Mouse (Mus musculus) MEL (cell line): ENCODE data around the gene Iqcf1. TPM values are rescaled to one million over a fixed set of nuclear protein-coding genes. Genes with fewer than 3 reads are reported as not detected.

Experiments
- DNase-seq: peaks from one replicate; pipeline ENCODE4 v3.0.0; 2011; ENCODE audit warnings: low read depth, low spot score
- H3K27ac ChIP-seq: 2 replicates; pipeline ENCODE4 v1.5.1; 2012; ENCODE audit warnings: low read depth, mild to moderate bottlenecking, control low read depth, low read length, moderate library complexity; ENCODE audit not compliant: control insufficient read depth
- H3K27me3 ChIP-seq, 2 experiments: fragments of 150-350 bp in 1 of 2; sonication (generic) in 1 of 2; 2 replicates each; pipeline ENCODE4 v1.6.1; 2012; ENCODE audit warnings: low read length in 2 of 2, mild to moderate bottlenecking in 2 of 2, improper control_type of control experiment in 1 of 2, moderate library complexity in 1 of 2; ENCODE audit not compliant: insufficient read depth in 2 of 2, control insufficient read depth in 1 of 2
- H3K36me3 ChIP-seq, 2 experiments: 2 replicates each; pipeline ENCODE4 v1.6.1; 2012 to 2014; ENCODE audit warnings: low read length in 2 of 2, improper control_type of control experiment in 1 of 2, inconsistent platforms in 1 of 2, mild to moderate bottlenecking in 1 of 2; ENCODE audit not compliant: insufficient read depth in 2 of 2, control insufficient read depth in 1 of 2
- H3K4me1 ChIP-seq, 2 experiments: fragments of 150-350 bp in 1 of 2; sonication (generic) in 1 of 2; 2 replicates each; pipeline ENCODE4 v1.6.1; 2012; ENCODE audit warnings: low read length in 2 of 2, improper control_type of control experiment in 1 of 2, mild to moderate bottlenecking in 1 of 2; ENCODE audit not compliant: insufficient read depth in 2 of 2, control insufficient read depth in 1 of 2
- H3K4me3 ChIP-seq, 2 experiments: fragments of 150-350 bp in 1 of 2; sonication (generic) in 1 of 2; 2 replicates each; pipeline ENCODE4 v1.5.1; 2012; ENCODE audit warnings: low read depth in 2 of 2, low read length in 2 of 2, mild to moderate bottlenecking in 2 of 2, moderate library complexity in 2 of 2, control low read depth in 1 of 2, improper control_type of control experiment in 1 of 2; ENCODE audit not compliant: control insufficient read depth in 1 of 2, insufficient read depth in 1 of 2
- H3K79me2 ChIP-seq: 2 replicates; pipeline ENCODE4 v1.6.1; 2012; ENCODE audit warnings: mild to moderate bottlenecking, low read length, moderate library complexity; ENCODE audit not compliant: control insufficient read depth, poor library complexity, insufficient read depth
- H3K9ac ChIP-seq: 2 replicates; pipeline ENCODE4 v1.6.1; 2012; ENCODE audit warnings: low read depth, mild to moderate bottlenecking, control low read depth, low read length, moderate library complexity; ENCODE audit not compliant: control insufficient read depth, poor library complexity, severe bottlenecking
- H3K9me3 ChIP-seq: fragments of 150-350 bp; sonication (generic); replicated peaks from 2 replicates; pipeline ENCODE4 v1.6.1; 2012; ENCODE audit warnings: mild to moderate bottlenecking, low read length, improper control_type of control experiment, moderate library complexity; ENCODE audit not compliant: insufficient read depth
- BHLHE40 ChIP-seq: IDR thresholded peaks from 2 replicates; pipeline ENCODE4 v1.6.1; 2012; ENCODE audit warnings: low read depth, mild to moderate bottlenecking, inconsistent platforms, low read length, improper control_type of control experiment, borderline replicate concordance
- CHD1 ChIP-seq: IDR thresholded peaks from 2 replicates; pipeline ENCODE4 v1.6.1; 2012; ENCODE audit warnings: low read depth, mild to moderate bottlenecking, inconsistent platforms, low read length, improper control_type of control experiment
- E2F4 ChIP-seq: IDR thresholded peaks from 2 replicates; pipeline ENCODE4 v1.6.1; 2011; ENCODE audit warnings: low read depth, low read length, improper control_type of control experiment, borderline replicate concordance
- ELF1 ChIP-seq: IDR thresholded peaks from 2 replicates; pipeline ENCODE4 v1.6.1; 2014; ENCODE audit warnings: low read depth, mild to moderate bottlenecking, inconsistent platforms, low read length, improper control_type of control experiment, moderate library complexity
- ETS1 ChIP-seq: IDR thresholded peaks from 2 replicates; pipeline ENCODE4 v1.6.1; 2012; ENCODE audit warnings: low read depth, mild to moderate bottlenecking, inconsistent platforms, low read length, improper control_type of control experiment, moderate library complexity
- GATA1 ChIP-seq: IDR thresholded peaks from 2 replicates; pipeline ENCODE4 v1.6.1; 2011; ENCODE audit warnings: low read depth, low read length, improper control_type of control experiment
- HCFC1 ChIP-seq: IDR thresholded peaks from 2 replicates; pipeline ENCODE4 v1.6.1; 2012; ENCODE audit warnings: low read depth, mild to moderate bottlenecking, inconsistent platforms, low read length, improper control_type of control experiment, moderate library complexity
- JUND ChIP-seq: IDR thresholded peaks from 2 replicates; pipeline ENCODE4 v1.6.1; 2011; ENCODE audit warnings: low read depth, mild to moderate bottlenecking, improper control_type of control experiment, low read length
- KAT2A ChIP-seq: conservative IDR thresholded peaks from 2 replicates; pipeline ENCODE4 v1.6.1; 2012; ENCODE audit warnings: low read depth, low read length, improper control_type of control experiment, inconsistent platforms
- MAFK ChIP-seq: IDR thresholded peaks from 2 replicates; pipeline ENCODE4 v1.6.1; 2011; ENCODE audit warnings: low read depth, mild to moderate bottlenecking, low read length, improper control_type of control experiment, borderline replicate concordance
- MAX ChIP-seq: IDR thresholded peaks from 2 replicates; pipeline ENCODE4 v1.6.1; 2011; ENCODE audit warnings: low read length, improper control_type of control experiment
- MEF2A ChIP-seq: IDR thresholded peaks from 2 replicates; pipeline ENCODE4 v1.6.1; 2014; ENCODE audit warnings: low read depth, mild to moderate bottlenecking, inconsistent platforms, low read length, improper control_type of control experiment; ENCODE audit not compliant: poor library complexity, insufficient replicate concordance, severe bottlenecking; ENCODE audit errors: extremely low read depth
- MXI1 ChIP-seq: IDR thresholded peaks from 2 replicates; pipeline ENCODE4 v1.6.1; 2011; ENCODE audit warnings: mild to moderate bottlenecking, low read depth, low read length, improper control_type of control experiment
- MYC ChIP-seq: IDR thresholded peaks from 2 replicates; pipeline ENCODE4 v1.6.1; 2011; ENCODE audit warnings: low read depth, mild to moderate bottlenecking, low read length, improper control_type of control experiment, moderate library complexity
- NELFE ChIP-seq: IDR thresholded peaks from 2 replicates; pipeline ENCODE4 v1.6.1; 2011; ENCODE audit warnings: low read depth, low read length, improper control_type of control experiment
- POLR2A ChIP-seq, 2 experiments: IDR thresholded peaks; 2 replicates each; pipeline ENCODE4 v1.6.1; 2011 to 2012; ENCODE audit warnings: low read length in 2 of 2, mild to moderate bottlenecking in 2 of 2, control low read depth in 1 of 2, improper control_type of control experiment in 1 of 2, low read depth in 1 of 2, moderate library complexity in 1 of 2; ENCODE audit not compliant: control insufficient read depth in 1 of 2, insufficient read depth in 1 of 2, poor library complexity in 1 of 2
- POLR2AphosphoS2 ChIP-seq: IDR thresholded peaks from 2 replicates; pipeline ENCODE4 v1.6.1; 2011; ENCODE audit warnings: low read length, improper control_type of control experiment
- RAD21 ChIP-seq: IDR thresholded peaks from 2 replicates; pipeline ENCODE4 v1.6.1; 2011; ENCODE audit warnings: mild to moderate bottlenecking, low read depth, low read length, improper control_type of control experiment
- SIN3A ChIP-seq: IDR thresholded peaks from 2 replicates; pipeline ENCODE4 v1.6.1; 2012; ENCODE audit warnings: low read length, improper control_type of control experiment, inconsistent platforms
- SMC3 ChIP-seq: IDR thresholded peaks from 2 replicates; pipeline ENCODE4 v1.6.1; 2011; ENCODE audit warnings: low read depth, low read length, improper control_type of control experiment
- TAL1 ChIP-seq: IDR thresholded peaks from 2 replicates; pipeline ENCODE4 v1.6.1; 2012; ENCODE audit warnings: mild to moderate bottlenecking, inconsistent platforms, low read length, moderate library complexity, mixed read lengths
- TCF12 ChIP-seq: IDR thresholded peaks from 2 replicates; pipeline ENCODE4 v1.6.1; 2014; ENCODE audit warnings: low read depth, mild to moderate bottlenecking, inconsistent platforms, low read length, improper control_type of control experiment, moderate library complexity
- ZC3H11A ChIP-seq: IDR thresholded peaks from 2 replicates; pipeline ENCODE4 v1.6.1; 2012; ENCODE audit warnings: low read depth, mild to moderate bottlenecking, inconsistent platforms, low read length, improper control_type of control experiment
- ZKSCAN1 ChIP-seq: IDR thresholded peaks from 2 replicates; pipeline ENCODE4 v1.6.1; 2012; ENCODE audit warnings: low read depth, mild to moderate bottlenecking, inconsistent platforms, low read length, improper control_type of control experiment, moderate library complexity
- ZMIZ1 ChIP-seq: IDR thresholded peaks from 2 replicates; pipeline ENCODE4 v1.6.1; 2012; ENCODE audit warnings: low read depth, mild to moderate bottlenecking, inconsistent platforms, low read length, improper control_type of control experiment, moderate library complexity
- polyA plus RNA-seq, 2 experiments: library from polyadenylated mRNA; stranded (reverse) in 1 of 2; unstranded in 1 of 2; fragments of >175 nt in 1 of 2; fragments of >200 nt in 1 of 2; gene quantifications; 2 replicates each; pipeline versions ENCODE4 v1.2.1 to v1.2.4; 2012; ENCODE audit warnings: low replicate concordance in 2 of 2, low read depth in 1 of 2; ENCODE audit not compliant: insufficient read length in 2 of 2, insufficient read depth in 1 of 2, missing spikeins in 1 of 2
- total RNA-seq: library from RNA; depleted of rRNA; stranded (reverse); fragments of 300-350 nt; gene quantifications from 2 replicates; pipeline ENCODE4 v1.2.3, GENCODE M21; 2012

Iqcf1 gene
- total and polyA plus RNA-seq, 3 experiments, result 0.52 TPM; not detected in 2

DNA sequence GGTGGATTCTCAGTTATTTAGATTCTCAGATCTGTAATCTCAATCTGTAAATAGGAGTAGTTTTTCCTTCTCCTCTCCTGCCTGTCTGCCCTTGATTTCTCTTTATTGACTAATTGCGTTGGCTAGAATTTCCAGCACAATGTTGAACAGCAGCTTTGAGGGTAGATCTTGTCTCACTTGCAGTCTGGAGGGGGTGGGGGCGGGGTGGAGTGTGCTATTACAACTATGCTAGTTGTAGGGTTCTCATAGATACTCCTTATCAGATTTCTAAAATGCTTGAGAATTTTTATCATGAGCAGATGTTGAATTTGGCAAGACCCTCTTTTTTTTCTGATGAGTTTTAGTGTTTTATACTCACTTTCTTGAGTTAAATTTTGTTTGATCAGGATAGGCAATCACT, 19.7 kb downstream of the Iqcf1 start:
- no peaks in the 10 kb centered on the region for H3K9me3 ChIP-seq
- peaks cover 0 to 11% of the 10 kb centered on the region in 2 experiments; a peak in 2 of 4 replicates for H3K4me1 ChIP-seq
- H3K27ac ChIP-seq, result no peak overlapping the region
- peak; percentile 19 for DNase-seq
- no peak overlapping the region for H3K9ac ChIP-seq
- no peaks in the 10 kb centered on the region for H3K27me3 ChIP-seq
- peaks cover 0 to 8% of the 10 kb centered on the region in 2 experiments; a peak in 2 of 4 replicates for H3K36me3 ChIP-seq
- no peaks in the 10 kb centered on the region for H3K79me2 ChIP-seq
- H3K4me3 ChIP-seq, result peak overlapping the region; percentile 25 to 28; a peak in 2 of 4 replicates
- TF ChIP-seq GATA1, result peak; percentile 38; the same call in 1 of the 2 replicates
- TF ChIP-seq ZMIZ1, result no peak
- TF ChIP-seq RAD21, result no peak

DNA sequence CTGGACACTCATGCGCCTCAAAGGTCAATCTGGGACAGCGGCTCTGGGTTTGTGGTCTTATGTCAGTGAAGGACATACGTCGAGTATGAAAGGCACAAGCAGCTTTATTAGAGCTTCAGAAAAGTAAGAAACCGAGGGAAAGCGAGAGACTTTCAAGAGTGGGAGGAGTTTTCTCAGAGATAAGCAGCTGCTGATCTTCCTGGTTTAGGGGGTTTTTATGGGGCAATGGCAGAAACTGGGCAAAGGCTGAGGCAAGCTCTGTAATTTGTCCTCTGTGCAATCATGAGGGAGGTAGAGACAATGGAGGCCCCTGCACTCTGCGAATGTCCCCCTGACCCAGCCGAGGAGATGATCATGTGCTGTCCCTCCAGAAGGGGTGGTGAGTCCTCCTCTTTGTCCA, 20.1 kb downstream of the Iqcf1 start:
- peak overlapping the region; percentile 25 to 28 for H3K4me3 ChIP-seq
- H3K79me2 ChIP-seq, result no peaks in the 10 kb centered on the region
- TF ChIP-seq MEF2A (no peak), ELF1 (peak; percentile 51; the same call in 1 of the 2 replicates), MXI1 (no peak), MAFK (no peak), TAL1 (peak; percentile 16; the same call in 1 of the 2 replicates), GATA1 (peak; percentile 43), MAX (0 out of 2 replicates have a peak, but pooled peaks have one; percentile 22), POLR2AphosphoS2 (no peak), ETS1 (no peak)
- DNase-seq, result peak; percentile 66
- H3K27me3 ChIP-seq, result no peaks in the 10 kb centered on the region
- H3K36me3 ChIP-seq, result peaks cover 0 to 8% of the 10 kb centered on the region in 2 experiments; a peak in 2 of 4 replicates
- no peak overlapping the region for H3K27ac ChIP-seq
- H3K4me1 ChIP-seq, result peaks cover 0 to 11% of the 10 kb centered on the region in 2 experiments; a peak in 2 of 4 replicates
- H3K9me3 ChIP-seq, result no peaks in the 10 kb centered on the region
- 0 out of 2 replicates have a peak overlapping the region, but pooled peaks have one; percentile 28 for H3K9ac ChIP-seq

DNA sequence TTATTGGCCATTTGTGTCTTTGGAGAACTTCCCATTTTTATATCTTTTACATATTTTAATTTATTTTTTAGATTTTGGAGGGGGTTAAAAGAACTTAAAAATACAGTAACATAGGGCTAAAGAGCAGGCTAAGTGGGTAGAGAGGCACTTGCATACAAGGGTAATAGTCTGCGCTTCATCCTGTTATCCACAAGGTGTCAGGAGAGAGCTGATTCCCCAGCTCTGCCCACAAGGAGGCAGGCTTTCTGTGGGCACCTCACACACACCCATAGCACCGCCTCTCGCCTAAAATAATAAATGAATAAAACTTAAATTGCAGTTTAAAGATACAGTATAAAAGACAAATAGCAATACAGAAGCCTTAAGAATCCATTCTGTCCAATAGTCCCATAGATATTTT, 32.1 kb downstream of the Iqcf1 start:
- Histone ChIP-seq H3K9ac (no peak overlapping the region), H3K9me3 (no peaks in the 10 kb centered on the region), H3K4me1 (no peaks in the 10 kb centered on the region), H3K4me3 (no peak overlapping the region), H3K79me2 (no peaks in the 10 kb centered on the region), H3K27me3 (peaks cover 0 to 3% of the 10 kb centered on the region in 2 experiments; a peak in 2 of 4 replicates), H3K27ac (no peak overlapping the region), H3K36me3 (no peaks in the 10 kb centered on the region)
- peak; percentile 78 for DNase-seq
- no peak for TF ChIP-seq GATA1
- no peak for TF ChIP-seq KAT2A
- TF ChIP-seq CHD1, result no peak
- TF ChIP-seq BHLHE40, result no peak
- TF ChIP-seq SIN3A, result no peak
- no peak for TF ChIP-seq ETS1
- TF ChIP-seq NELFE, result no peak
- TF ChIP-seq HCFC1, result no peak
- no peak for TF ChIP-seq MAX
- TF ChIP-seq JUND, result no peak
- TF ChIP-seq POLR2A (IDR thresholded peaks at IDR 0.05; ENCODE audit: control insufficient read depth in 1 of 2, insufficient read depth in 1 of 2, low read depth in 1 of 2, low read length in 2 of 2, poor library complexity in 1 of 2), result no peak
- no peak for TF ChIP-seq TCF12
- peak; percentile 79 for TF ChIP-seq SMC3
- peak; percentile 44; the same call in 1 of the 2 replicates for TF ChIP-seq ZC3H11A
- TF ChIP-seq MYC, result 0 out of 2 replicates have a peak, but pooled peaks have one; percentile 33
- no peak for TF ChIP-seq POLR2AphosphoS2
- no peak for TF ChIP-seq ZKSCAN1
- TF ChIP-seq MEF2A, result no peak
- no peak for TF ChIP-seq MXI1
- TF ChIP-seq RAD21, result peak; percentile 66
- no peak for TF ChIP-seq E2F4
